ENCODE assay signal across 28 mouse cellular contexts in the genomic region with DNA sequence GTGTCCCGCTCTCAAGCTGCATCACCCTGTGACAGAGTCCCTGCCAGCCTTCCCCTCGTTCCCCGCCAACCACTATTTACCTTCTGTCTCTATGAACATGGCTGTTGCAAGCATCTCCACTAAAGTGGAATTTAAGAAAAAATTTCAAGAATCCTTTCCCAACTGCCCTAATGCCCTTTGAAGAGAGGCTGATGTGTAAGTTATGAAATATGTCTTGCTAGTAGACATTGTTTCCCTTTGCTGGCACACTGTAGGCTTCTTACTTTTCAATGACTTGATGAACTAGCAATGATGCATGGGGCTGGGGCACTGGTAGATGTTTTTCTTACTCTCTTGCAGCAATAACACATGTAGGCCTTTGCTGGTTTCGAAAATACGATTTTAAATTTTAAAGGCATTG. TPM values are rescaled to one million over a fixed set of nuclear protein-coding genes. Genes with fewer than 3 reads are reported as not detected.
DNase-seq lines count a peak whose midpoint lies in the region; ATAC-seq lines count a peak whose summit lies in the region.
"Had no signal": no experiment of that assay in that cellular context is flagged by ENCODE, and none has a peak within 500 bp of the region (broad histone marks: within the 10 kb centered on the region; RNA-seq: fewer than 3 reads in every experiment).

No protein-coding gene starts in this region.

- peak overlapping the region; percentile 83; the same call in 1 of the 2 replicates for H3K27ac ChIP-seq in hindbrain, embryonic 13.5 days
- H3K27ac ChIP-seq in hindbrain, embryonic 16.5 days (ENCODE audit: low read depth, low read length): no peak overlapping the region
- H3K27ac ChIP-seq in neural tube, embryonic 13.5 days (replicated peaks): peak overlapping the region; percentile 83; the same call in 1 of the 2 replicates
- H3K27ac ChIP-seq: embryonic facial prominence, embryonic 12.5 days; embryonic facial prominence, embryonic 15.5 days; forebrain, embryonic 15.5 days; heart, embryonic 15.5 days; hindbrain, embryonic 10.5 days had no signal

- H3K27me3 ChIP-seq in hindbrain, embryonic 13.5 days: no peaks in the 10 kb centered on the region
- H3K27me3 ChIP-seq in hindbrain, embryonic 16.5 days (replicated peaks; ENCODE audit: control insufficient read depth, insufficient read depth, low read length): no peaks in the 10 kb centered on the region
- no peaks in the 10 kb centered on the region for H3K27me3 ChIP-seq in neural tube, embryonic 13.5 days
- H3K27me3 ChIP-seq: CH12.LX; embryonic facial prominence, embryonic 12.5 days; embryonic facial prominence, embryonic 15.5 days; forebrain, embryonic 15.5 days; heart, embryonic 12.5 days; heart, embryonic 15.5 days had no signal

- ATAC-seq in hindbrain, embryonic 13.5 days (ENCODE audit: low FRiP score): no peak
- ATAC-seq in hindbrain, embryonic 16.5 days: no peak
- no peak for ATAC-seq in neural tube, embryonic 13.5 days (ENCODE audit: low read depth)
- ATAC-seq: activated CD4-positive, CD25-positive, alpha-beta regulatory T cell, adult 4 months; forebrain, embryonic 15.5 days had no signal

- no peak overlapping the region for H3K4me3 ChIP-seq in hindbrain, embryonic 13.5 days
- no peak overlapping the region for H3K4me3 ChIP-seq in hindbrain, embryonic 16.5 days (ENCODE audit: low read length)
- no peak overlapping the region for H3K4me3 ChIP-seq in neural tube, embryonic 13.5 days
- H3K4me3 ChIP-seq: embryonic facial prominence, embryonic 12.5 days; embryonic facial prominence, embryonic 15.5 days; forebrain, embryonic 15.5 days; heart, embryonic 12.5 days; heart, embryonic 15.5 days; hindbrain, embryonic 10.5 days had no signal

- no peak overlapping the region for H3K9ac ChIP-seq in hindbrain, embryonic 13.5 days
- no peak overlapping the region for H3K9ac ChIP-seq in hindbrain, embryonic 16.5 days (ENCODE audit: low read depth, low read length)
- no peak overlapping the region for H3K9ac ChIP-seq in neural tube, embryonic 13.5 days
- H3K9ac ChIP-seq: embryonic facial prominence, embryonic 12.5 days; embryonic facial prominence, embryonic 15.5 days; forebrain, embryonic 15.5 days; heart, embryonic 12.5 days; heart, embryonic 15.5 days; hindbrain, embryonic 14.5 days had no signal

- peak; percentile 35 for DNase-seq in lung, postnatal 25 days (ENCODE audit: low spot score)
- no peak for DNase-seq in lung, postnatal 4 days
- DNase-seq in neural tube, embryonic 10.5 days (ENCODE audit: extremely low spot score, low spot score): no peak
- DNase-seq in layer of hippocampus, adult 9-10 months (ENCODE audit: low spot score): no peak
- no peak for DNase-seq in adrenal gland, postnatal 36 days
- DNase-seq: adrenal gland, adult 8-10 months; B cell, adult 2 months; cerebellum, adult 11 months; cerebellum, adult 2 months; cerebellum, adult 9-11 months; cerebellum, postnatal 25 days; gastrocnemius, postnatal 25 days; heart, adult 18-20 months; heart, postnatal 10 days; heart, postnatal 36 days had no signal

- H3K36me3 ChIP-seq in hindbrain, embryonic 13.5 days: peaks cover 34% of the 10 kb centered on the region
- H3K36me3 ChIP-seq in hindbrain, embryonic 16.5 days (ENCODE audit: control insufficient read depth, insufficient read depth, low read length): no peaks in the 10 kb centered on the region
- H3K36me3 ChIP-seq in neural tube, embryonic 13.5 days: peaks cover 39% of the 10 kb centered on the region

- H3K4me1 ChIP-seq in hindbrain, embryonic 13.5 days (replicated peaks): peaks cover 45% of the 10 kb centered on the region
- H3K4me1 ChIP-seq in hindbrain, embryonic 16.5 days (ENCODE audit: control insufficient read depth, insufficient read depth, low read depth, low read length): peaks cover 25% of the 10 kb centered on the region
- H3K4me1 ChIP-seq in neural tube, embryonic 13.5 days (replicated peaks): peaks cover 56% of the 10 kb centered on the region

- no peak overlapping the region for H3K4me2 ChIP-seq in hindbrain, embryonic 13.5 days
- no peak overlapping the region for H3K4me2 ChIP-seq in hindbrain, embryonic 16.5 days (ENCODE audit: low read length)
- no peak overlapping the region for H3K4me2 ChIP-seq in neural tube, embryonic 13.5 days
- H3K4me2 ChIP-seq: embryonic facial prominence, embryonic 12.5 days; embryonic facial prominence, embryonic 15.5 days; forebrain, embryonic 15.5 days; heart, embryonic 12.5 days; heart, embryonic 15.5 days; hindbrain, embryonic 14.5 days had no signal

- no peaks in the 10 kb centered on the region for H3K9me3 ChIP-seq in hindbrain, embryonic 13.5 days
- H3K9me3 ChIP-seq in hindbrain, embryonic 16.5 days (ENCODE audit: control insufficient read depth, low read length): no peaks in the 10 kb centered on the region
- no peaks in the 10 kb centered on the region for H3K9me3 ChIP-seq in neural tube, embryonic 13.5 days
- H3K9me3 ChIP-seq: embryonic facial prominence, embryonic 12.5 days; embryonic facial prominence, embryonic 15.5 days; forebrain, embryonic 15.5 days; G1E; heart, embryonic 12.5 days; heart, embryonic 15.5 days; hindbrain, embryonic 10.5 days had no signal

- WGBS in hindbrain, embryonic 13.5 days: 84% methylated on average over 5 of the region's 5 CpGs
- WGBS in hindbrain, embryonic 16.5 days: 76% methylated on average over 5 of the region's 5 CpGs
- 86% methylated on average over 5 of the region's 5 CpGs for WGBS in neural tube, embryonic 13.5 days

RNA-seq across cellular contexts. Expression of gene Zfp827, which starts 49.0 kb away (rescaled TPM):
- 12.5 and 12.7 TPM in 2 replicates for polyA plus RNA-seq in hindbrain, embryonic 13.5 days (2015; fragmentation: Nextera tagmentation; extraction: Ambion mirVana)
- 9.2 and 10.1 TPM in 2 replicates for polyA plus RNA-seq in hindbrain, embryonic 16.5 days (2015; fragmentation: Nextera tagmentation; extraction: Ambion mirVana)
- 11.0 and 13.0 TPM in 2 replicates for polyA plus RNA-seq in neural tube, embryonic 13.5 days (2015; fragmentation: Nextera tagmentation; extraction: Ambion mirVana)
- 10 to 100 TPM; 10.5 to 11.2 TPM for total RNA-seq in adrenal gland, postnatal 36 days (2021)
